Mouse (Mus musculus): ENCODE data around the gene Pls1. TPM values are rescaled to one million over a fixed set of nuclear protein-coding genes. Genes with fewer than 3 reads are reported as not detected.

Pls1 gene
- 10 to 100 TPM in 1 of 2 experiments, 1 to 10 TPM in 1; 9.2 to 12.3 TPM for total RNA-seq (2021)
- long read RNA-seq, experiment 1, transcript Pls1-201 (16 exons, 3,704 nt): major isoform, 9 of 12 reads
- long read RNA-seq, experiment 1, partial matches to known transcripts: 1 of 12 reads
- long read RNA-seq, experiment 1, other reads (novel, unspliced or antisense): 2 of 12 reads
- long read RNA-seq, experiment 2, transcript Pls1-201 (16 exons, 3,704 nt): major isoform, 9 of 14 reads
- long read RNA-seq, experiment 2, partial matches to known transcripts: 0 of 14 reads
- long read RNA-seq, experiment 2, other reads (novel, unspliced or antisense): 5 of 14 reads

- peak within 1 kb of the TSS; percentile 82 for H3K4me3 ChIP-seq
- DNase-seq (ENCODE audit: low spot score in 2 of 2): peak; percentile 90 to 96
- no peak for TF ChIP-seq CTCF (conservative IDR thresholded peaks at IDR 0.05)
- H3K27ac ChIP-seq: peak within 1 kb of the TSS; percentile 87
Observed at GRCm38 (mm10) chr9:95844825-95845460, at the start of gene Pls1. TSS of gene Pls1 (minus strand) at chr9:95845311.

DNA sequence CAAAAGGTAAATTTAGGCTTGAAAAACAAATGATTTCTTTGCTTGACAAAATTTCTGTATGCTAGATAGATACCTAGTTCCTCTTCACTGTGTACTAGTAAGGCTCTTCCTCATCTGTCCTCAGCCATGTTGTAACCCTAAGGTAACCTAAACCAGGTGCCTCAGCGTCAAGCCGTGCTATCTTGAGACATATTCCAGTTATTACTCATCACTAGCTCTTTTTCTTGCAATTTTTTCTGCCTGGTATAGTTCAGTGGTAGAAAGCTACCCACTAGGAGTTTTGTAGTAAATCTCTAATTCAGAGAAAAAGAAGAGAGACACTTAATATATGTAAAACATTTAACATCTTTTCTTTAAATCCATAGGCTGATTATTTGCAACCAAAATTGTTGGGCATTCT lies 37.6 kb upstream of the Pls1 start:
- H3K27ac ChIP-seq: no peak overlapping the region
- TF ChIP-seq CTCF (conservative IDR thresholded peaks at IDR 0.05): no peak
- no peak for DNase-seq (ENCODE audit: low spot score in 2 of 2)
- H3K4me3 ChIP-seq: no peak overlapping the region

DNA sequence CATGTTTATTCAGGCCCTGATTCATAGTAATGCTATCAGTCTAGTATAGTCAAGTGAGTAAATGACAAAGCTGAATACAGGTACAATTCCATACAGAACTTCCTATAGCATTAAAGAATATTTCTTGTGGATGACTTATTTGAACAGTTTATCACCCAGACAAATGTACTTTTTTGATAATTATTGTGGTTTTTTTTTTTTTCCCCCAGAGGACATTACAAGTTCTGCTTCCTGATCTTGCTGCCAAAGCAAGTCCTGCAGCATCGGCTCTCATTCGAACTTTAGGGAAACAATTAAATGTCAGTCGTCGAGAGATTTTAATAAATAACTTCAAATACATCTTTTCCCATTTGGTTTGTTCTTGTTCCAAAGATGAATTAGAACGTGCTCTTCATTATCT lies 33.1 kb upstream of the Pls1 start:
- no peak overlapping the region for H3K27ac ChIP-seq
- TF ChIP-seq CTCF (conservative IDR thresholded peaks at IDR 0.05): no peak

DNA sequence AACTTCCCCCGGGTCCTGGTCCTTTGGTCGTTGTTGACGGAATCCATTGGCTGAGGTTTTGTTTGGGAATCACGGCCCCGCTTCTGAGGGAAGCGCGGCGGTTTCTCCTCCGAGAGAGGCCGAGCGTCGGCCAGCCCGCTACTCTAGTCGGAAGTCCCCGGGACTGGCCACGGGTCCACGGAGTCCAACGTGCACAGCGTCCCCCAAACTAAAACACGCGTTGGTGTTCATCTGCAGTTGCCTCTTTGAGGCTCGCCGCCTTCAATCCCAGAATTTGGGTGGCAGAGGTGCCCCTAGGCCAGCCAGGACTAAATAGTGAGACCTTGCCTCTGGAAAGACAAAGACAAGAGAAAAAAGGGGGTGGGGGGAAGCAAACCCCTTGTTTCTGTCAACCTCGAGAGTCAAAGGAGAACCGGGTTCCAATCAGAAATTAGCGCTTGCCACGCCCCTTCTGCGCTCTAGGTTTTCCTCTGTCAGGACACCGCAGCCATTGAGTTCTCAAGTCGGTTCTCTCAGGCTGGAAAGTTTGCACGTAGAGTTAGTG lies 13.0 kb upstream of the Pls1 start:
- DNase-seq (ENCODE audit: low spot score in 2 of 2): no peak
- Histone ChIP-seq H3K27ac (peak overlapping the region; percentile 86), H3K4me3 (peak overlapping the region; percentile 73)
- TF ChIP-seq CTCF (conservative IDR thresholded peaks at IDR 0.05): no peak

More for the DNA sequence above, 33.1 kb upstream of the Pls1 start:
- DNase-seq (ENCODE audit: low spot score in 2 of 2): no peak
- H3K4me3 ChIP-seq: no peak overlapping the region

- Histone ChIP-seq H3K4me3 (peak within 1 kb of the TSS; percentile 73), H3K27ac (peak within 1 kb of the TSS; percentile 86)
- peak; percentile 91 to 95 for DNase-seq (ENCODE audit: low spot score in 2 of 2)
- no peak for TF ChIP-seq CTCF (conservative IDR thresholded peaks at IDR 0.05)
Observed at GRCm38 (mm10) chr9:95857414-95858026, 12.4 kb upstream of the Pls1 start, which contains the start of gene Atr. TSS of gene Atr (plus strand) at chr9:95857597.

DNA sequence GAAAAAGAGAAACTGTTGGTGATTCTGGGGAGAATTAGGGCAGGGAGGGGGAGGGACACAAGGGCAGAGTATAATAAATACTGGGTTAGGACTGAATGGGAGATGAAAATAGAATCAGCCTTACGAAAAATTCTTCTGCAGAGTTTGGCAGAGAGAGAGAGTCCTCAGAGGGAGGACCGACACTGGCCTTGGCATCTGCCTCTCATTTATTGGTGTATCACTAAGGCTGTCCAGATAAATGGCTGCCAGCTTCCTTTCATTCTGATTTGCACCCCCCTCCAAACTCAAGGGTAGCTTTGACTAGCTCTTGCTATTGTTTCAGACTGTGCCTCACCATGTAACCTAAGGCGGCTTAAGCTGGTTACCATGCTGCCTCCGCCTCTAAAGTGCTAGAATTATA lies 10.9 kb upstream of the Pls1 start:
- TF ChIP-seq CTCF (conservative IDR thresholded peaks at IDR 0.05): no peak
- DNase-seq (ENCODE audit: low spot score in 2 of 2): no peak
- Histone ChIP-seq H3K4me3 (no peak overlapping the region), H3K27ac (no peak overlapping the region)

DNA sequence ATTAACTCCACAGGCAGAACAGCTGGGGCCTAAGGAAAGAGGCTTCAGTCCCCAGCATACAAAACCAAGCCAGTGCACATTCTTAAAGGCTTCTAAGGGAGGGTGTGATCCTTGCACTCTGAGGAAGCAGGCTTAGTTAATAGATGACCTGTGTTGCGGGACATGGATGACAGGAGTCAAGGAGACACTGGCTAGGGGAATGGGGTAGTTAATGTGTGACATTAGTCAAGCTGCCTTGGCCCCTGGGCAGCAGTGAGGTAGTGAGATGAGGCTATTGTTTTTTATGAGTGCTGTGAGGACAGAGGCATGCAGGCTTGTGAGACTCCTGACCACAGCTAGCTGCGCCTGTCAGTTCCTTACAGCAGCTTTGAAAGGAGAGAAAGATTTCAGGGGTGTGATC lies 9.8 kb upstream of the Pls1 start:
- no peak for TF ChIP-seq CTCF (conservative IDR thresholded peaks at IDR 0.05)
- DNase-seq (ENCODE audit: low spot score in 2 of 2): no peak
- H3K27ac ChIP-seq: no peak overlapping the region
- no peak overlapping the region for H3K4me3 ChIP-seq

DNA sequence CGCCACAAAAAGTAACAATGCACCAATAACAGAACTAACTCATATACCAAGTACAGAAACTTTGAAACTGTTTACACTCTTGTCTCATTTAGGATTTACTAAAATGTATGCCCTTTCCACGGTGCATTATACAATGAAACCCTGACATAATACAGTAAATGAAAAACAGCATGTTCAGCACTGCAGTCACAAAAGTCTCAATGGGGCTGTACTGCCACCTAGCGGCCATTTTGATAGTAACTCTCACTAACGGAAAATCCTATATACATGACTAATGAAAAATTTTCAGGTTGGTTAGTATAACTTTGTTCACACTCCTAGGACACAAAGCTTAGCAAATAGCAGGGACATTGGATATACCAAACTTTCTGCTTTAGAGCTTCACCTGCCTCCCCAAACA lies 7.8 kb upstream of the Pls1 start:
- TF ChIP-seq CTCF (conservative IDR thresholded peaks at IDR 0.05): peak; percentile 95
- no peak overlapping the region for H3K4me3 ChIP-seq
- peak; percentile 67 to 82 for DNase-seq (ENCODE audit: low spot score in 2 of 2)
- 0 out of 2 replicates have a peak overlapping the region, but pooled peaks have one; percentile 1 for H3K27ac ChIP-seq

GRCm38 (mm10) chr9:95851671-95852070 lies 6.6 kb upstream of the Pls1 start:
- no peak for DNase-seq (ENCODE audit: low spot score in 2 of 2)
- Histone ChIP-seq H3K4me3 (no peak overlapping the region), H3K27ac (no peak overlapping the region)
- TF ChIP-seq CTCF (conservative IDR thresholded peaks at IDR 0.05): no peak

GRCm38 (mm10) chr9:95845711-95846110 lies 600 bp upstream of the Pls1 start:
- Histone ChIP-seq H3K4me3 (peak overlapping the region; percentile 82; the same call in 1 of the 2 replicates), H3K27ac (peak overlapping the region; percentile 87; the same call in 1 of the 2 replicates)
- no peak for TF ChIP-seq CTCF (conservative IDR thresholded peaks at IDR 0.05)
- DNase-seq (ENCODE audit: low spot score in 2 of 2): no peak

DNA sequence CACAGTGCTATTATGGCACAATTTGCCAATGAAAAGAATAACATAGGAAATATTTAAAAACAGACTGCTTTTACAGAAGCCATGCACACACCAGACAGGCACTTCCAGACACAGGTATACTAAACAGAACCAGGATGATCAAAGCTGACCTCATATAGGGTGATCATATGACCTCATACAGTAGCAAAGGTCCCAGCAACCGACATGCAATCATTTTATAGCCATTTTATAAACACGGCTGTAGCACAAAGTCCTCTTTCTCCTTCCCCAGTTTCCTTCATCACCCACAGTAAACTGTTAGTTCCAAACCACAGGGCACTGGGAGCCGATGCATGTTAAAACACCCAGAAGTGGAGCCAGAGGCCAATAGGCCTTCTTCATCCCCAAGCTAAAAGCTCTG lies 5.7 kb downstream of the Pls1 start:
- no peak for DNase-seq (ENCODE audit: low spot score in 2 of 2)
- Histone ChIP-seq H3K4me3 (no peak overlapping the region), H3K27ac (no peak overlapping the region)
- TF ChIP-seq CTCF (conservative IDR thresholded peaks at IDR 0.05): no peak

GRCm38 (mm10) chr9:95835741-95836140 lies 9.4 kb downstream of the Pls1 start:
- no peak for TF ChIP-seq CTCF (conservative IDR thresholded peaks at IDR 0.05)
- Histone ChIP-seq H3K27ac (no peak overlapping the region), H3K4me3 (no peak overlapping the region)
- no peak for DNase-seq (ENCODE audit: low spot score in 2 of 2)

- no peak for DNase-seq (ENCODE audit: low spot score in 2 of 2)
- TF ChIP-seq CTCF (conservative IDR thresholded peaks at IDR 0.05): no peak
- H3K4me3 ChIP-seq: no peak overlapping the region
- H3K27ac ChIP-seq: no peak overlapping the region
Observed at GRCm38 (mm10) chr9:95834799-95835198, 10.3 kb downstream of the Pls1 start.
